Comparison of ENCODE assay signal across 9 mouse cellular contexts in genomic region chr1:156917460-156917859, GRCm38 (mm10). TPM values are rescaled to one million over a fixed set of nuclear protein-coding genes. Genes with fewer than 3 reads are reported as not detected.
DNase-seq lines count a peak whose midpoint lies in the region; ATAC-seq and TF ChIP-seq lines count a peak whose summit lies in the region.
"Had no signal": no experiment of that assay in that cellular context is flagged by ENCODE, and none has a peak within 500 bp of the region (broad histone marks: within the 10 kb centered on the region; RNA-seq: fewer than 3 reads in every experiment).

No protein-coding gene starts in this region.

- ATAC-seq in kidney, embryonic 15.5 days (replicated peaks; ENCODE audit: low FRiP score): peak; percentile 67; the same call in 1 of the 2 replicates
- ATAC-seq in G1E (ENCODE audit: extremely low read depth, insufficient number of reproducible peaks, low FRiP score, poor library complexity, severe bottlenecking): no peak

- no peaks in the 10 kb centered on the region for H3K36me3 ChIP-seq in kidney, embryonic 15.5 days
- no peaks in the 10 kb centered on the region for H3K36me3 ChIP-seq in G1E (replicated peaks)

- H3K4me3 ChIP-seq in kidney, embryonic 15.5 days (replicated peaks): no peak overlapping the region
- no peak overlapping the region for H3K4me3 ChIP-seq in G1E (ENCODE audit: low read depth, low read length)
- no peak overlapping the region for H3K4me3 ChIP-seq in lung, adult 2 months (replicated peaks; ENCODE audit: extremely low read depth, low read depth, low read length)
- H3K4me3 ChIP-seq: erythroblast, embryonic 14.5 days; megakaryocyte, embryonic 14.5 days had no signal

- no peak overlapping the region for H3K9ac ChIP-seq in kidney, embryonic 15.5 days

- H3K27me3 ChIP-seq in kidney, embryonic 15.5 days: no peaks in the 10 kb centered on the region
- H3K27me3 ChIP-seq in G1E (ENCODE audit: insufficient read depth, low read length): peaks cover 3% of the 10 kb centered on the region
- H3K27me3 ChIP-seq: megakaryocyte, embryonic 14.5 days had no signal

- H3K27ac ChIP-seq in kidney, embryonic 15.5 days: no peak overlapping the region

- DNase-seq in kidney, postnatal 4 days: no peak
- DNase-seq in B cell, adult 2 months: peak; percentile 42 to 65
- peak; percentile 20 for DNase-seq in G1E (ENCODE audit: low spot score)
- peak; percentile 85 for DNase-seq in embryo, embryonic 11 days
- DNase-seq in lung, adult 2 months: no peak
- DNase-seq in gastrocnemius, adult 8-10 months (ENCODE audit: low spot score in 2 of 2): no peak

- TF ChIP-seq CTCF in G1E (IDR thresholded peaks at IDR 0.05; ENCODE audit: low read depth, low read length): no peak
- peak; percentile 47; the same call in 1 of the 2 replicates for TF ChIP-seq CTCF in lung, adult 2 months (IDR thresholded peaks at IDR 0.05; ENCODE audit: insufficient read depth, low read length)

- peaks cover 11% of the 10 kb centered on the region for H3K4me1 ChIP-seq in kidney, embryonic 15.5 days
- peaks cover 7% of the 10 kb centered on the region for H3K4me1 ChIP-seq in G1E (ENCODE audit: insufficient read depth, low read depth, low read length)
- peaks cover 3% of the 10 kb centered on the region; the same call in 1 of the 2 replicates for H3K4me1 ChIP-seq in lung, adult 2 months (ENCODE audit: control insufficient read depth, insufficient read depth, low read length)

- 11% methylated on average over 3 of the region's 3 CpGs for WGBS in kidney, embryonic 15.5 days
- 6% methylated on average over 3 of the region's 3 CpGs for WGBS in lung, adult 2 months

- H3K4me2 ChIP-seq in kidney, embryonic 15.5 days: no peak overlapping the region

- no peak for TF ChIP-seq POLR2A in lung, adult 2 months (IDR thresholded peaks at IDR 0.05; ENCODE audit: borderline replicate concordance, extremely low read depth, low read depth, low read length)

- no peaks in the 10 kb centered on the region for H3K9me3 ChIP-seq in kidney, embryonic 15.5 days (replicated peaks)
- no peaks in the 10 kb centered on the region for H3K9me3 ChIP-seq in G1E (replicated peaks)
- H3K9me3 ChIP-seq: megakaryocyte, embryonic 14.5 days had no signal

RNA-seq across cellular contexts. Expression of gene Ralgps2, which starts 22.0 kb away (rescaled TPM):
- 66.0 and 67.9 TPM in 2 replicates for polyA plus RNA-seq in kidney, embryonic 15.5 days (2015; fragmentation: Nextera tagmentation; extraction: Ambion mirVana)
- total RNA-seq in G1E (2014; fragmentation: Nextera tagmentation): 12.4 and 24.2 TPM in 2 replicates
- total RNA-seq in G1E (2017): 24.5 and 32.2 TPM in 2 replicates
- polyA plus RNA-seq in G1E (2012): 9.3 and 9.8 TPM in 2 replicates
- polyA plus RNA-seq in lung, adult 2 months (2012; rRNA removed): 6.3 and 7.0 TPM in 2 replicates
- total RNA-seq in gastrocnemius, adult 8-10 months (2022): under 1 TPM; 0.44 to 0.94 (median 0.76) TPM

Comparison
In these comparisons a context has a peak if more than half of its experiments do, and no peak if none do; other contexts are left out.
1. DNase-seq: peak in B cell, adult 2 months (2 of 2), G1E (single experiment) and embryo, embryonic 11 days (single experiment); none in kidney, postnatal 4 days (0 of 2), lung, adult 2 months (single experiment) and gastrocnemius, adult 8-10 months (0 of 2).